ENCODE assay signal across 8 mouse cellular contexts in the genomic region with DNA sequence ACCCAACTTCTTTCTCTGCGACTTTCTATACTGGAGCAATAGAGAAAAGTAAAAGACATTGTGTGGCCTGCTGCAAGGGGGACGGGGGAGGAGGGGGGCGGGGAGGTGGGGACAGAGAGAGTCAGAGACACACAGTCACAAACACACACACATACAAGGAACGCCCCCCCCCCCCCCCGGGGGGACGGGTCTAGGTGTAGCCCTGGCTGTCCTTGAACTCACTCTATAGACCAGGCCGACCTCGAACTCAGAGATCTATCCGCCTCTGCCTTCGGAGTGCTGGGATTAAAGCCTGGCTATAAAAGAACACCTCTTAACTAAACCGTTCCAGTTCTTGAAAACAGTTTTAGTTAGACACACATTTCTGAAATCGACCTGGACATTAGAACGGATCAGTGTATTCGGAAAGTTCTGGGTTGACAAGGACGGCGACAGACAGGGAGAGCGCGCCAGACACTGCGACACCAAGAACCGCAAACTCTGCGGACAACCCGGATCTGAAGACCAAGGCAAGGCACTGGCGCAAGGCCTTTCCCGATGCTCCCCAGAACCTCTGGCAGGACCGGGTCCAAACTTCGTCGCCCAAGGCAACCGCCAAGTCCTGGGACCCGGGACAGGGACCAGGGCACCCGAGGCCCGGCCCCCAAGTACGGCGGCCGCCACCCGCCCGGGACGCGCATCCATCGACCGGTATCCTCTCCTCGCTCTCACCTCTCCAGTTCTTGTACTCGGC. TPM values are rescaled to one million over a fixed set of nuclear protein-coding genes. Genes with fewer than 3 reads are reported as not detected.
DNase-seq lines count a peak whose midpoint lies in the region; ATAC-seq and TF ChIP-seq lines count a peak whose summit lies in the region.

No protein-coding gene starts in this region.

- H3K4me2 ChIP-seq in embryonic facial prominence, embryonic 13.5 days = peak overlapping the region; percentile 74
- H3K4me2 ChIP-seq in intestine, postnatal 0 days (replicated peaks; ENCODE audit: low read depth) = peak overlapping the region; percentile 85

- H3K4me1 ChIP-seq in embryonic facial prominence, embryonic 13.5 days = peaks cover 13% of the 10 kb centered on the region
- no peaks in the 10 kb centered on the region for H3K4me1 ChIP-seq in intestine, postnatal 0 days (replicated peaks; ENCODE audit: control insufficient read depth, insufficient read depth, low read length)

- peaks cover 74% of the 10 kb centered on the region for H3K79me2 ChIP-seq in C2C12 (ENCODE audit: control insufficient read depth, insufficient read depth)

- peaks cover 18% of the 10 kb centered on the region for H3K79me3 ChIP-seq in C2C12 (ENCODE audit: low read depth)

- no peak for TF ChIP-seq CTCF in C2C12 (IDR thresholded peaks at IDR 0.05; ENCODE audit: control insufficient read depth, insufficient read depth, insufficient read length)
- TF ChIP-seq CTCF in intestine, postnatal 0 days (IDR thresholded peaks at IDR 0.05; ENCODE audit: low read depth) = no peak

- H3K27ac ChIP-seq in embryonic facial prominence, embryonic 13.5 days = no peak overlapping the region
- H3K27ac ChIP-seq in intestine, postnatal 0 days (ENCODE audit: low read depth, low read length) = no peak overlapping the region

- H3ac ChIP-seq in C2C12 (ENCODE audit: control insufficient read depth, insufficient read length, low read depth) = peak overlapping the region; percentile 79

- peak; percentile 21 to 41 for DNase-seq in gastrocnemius, postnatal 4 days (ENCODE audit: low spot score in 2 of 2)
- DNase-seq in gastrocnemius, postnatal 36 days = no peak
- DNase-seq in naive thymus-derived CD4-positive, alpha-beta T cell, adult 2 months (ENCODE audit: low read depth) = peak; percentile 13
- no peak for DNase-seq in left cerebral cortex, postnatal 4 days
- no peak for DNase-seq in layer of hippocampus, postnatal 36 days

- WGBS in embryonic facial prominence, embryonic 13.5 days = 3% methylated on average over 41 of the region's 42 CpGs
- WGBS in intestine, postnatal 0 days = 4% methylated on average over 42 of the region's 42 CpGs

- peak overlapping the region; percentile 82 for H3K9ac ChIP-seq in embryonic facial prominence, embryonic 13.5 days
- H3K9ac ChIP-seq in intestine, postnatal 0 days (ENCODE audit: low read depth, low read length) = peak overlapping the region; percentile 63

- H3K9me3 ChIP-seq in embryonic facial prominence, embryonic 13.5 days = no peaks in the 10 kb centered on the region
- no peaks in the 10 kb centered on the region for H3K9me3 ChIP-seq in intestine, postnatal 0 days (ENCODE audit: control insufficient read depth)

- H3K4me3 ChIP-seq in C2C12 (ENCODE audit: insufficient read depth, poor library complexity, severe bottlenecking) = peak overlapping the region; percentile 68
- peak overlapping the region; percentile 85 for H3K4me3 ChIP-seq in embryonic facial prominence, embryonic 13.5 days
- peak overlapping the region; percentile 98 for H3K4me3 ChIP-seq in intestine, postnatal 0 days (ENCODE audit: low read depth, low read length)

- H3K36me3 ChIP-seq in C2C12 (ENCODE audit: control insufficient read depth, insufficient read depth) = peaks cover 8% of the 10 kb centered on the region
- H3K36me3 ChIP-seq in embryonic facial prominence, embryonic 13.5 days = peaks cover 13% of the 10 kb centered on the region
- H3K36me3 ChIP-seq in intestine, postnatal 0 days (ENCODE audit: control insufficient read depth, insufficient read depth) = peaks cover 13% of the 10 kb centered on the region

- intact Hi-C loops in gastrocnemius, postnatal 36 days (cut with DNase I) = loop anchor here (5.0 kb wide), 1 partner anchor 266 kb away; no protein-coding TSS in a partner anchor
- intact Hi-C loops in left cerebral cortex, postnatal 4 days (cut with DNase I) = loop anchor here (10.0 kb wide), 1 partner anchor 113 kb away; the partner anchor contains the start of gene Smim15

- ATAC-seq in embryonic facial prominence, embryonic 13.5 days (ENCODE audit: insufficient number of reproducible peaks, insufficient read depth, low FRiP score, low TSS enrichment, low read depth) = no peak
- ATAC-seq in intestine, postnatal 0 days = peak; percentile 72

- no peaks in the 10 kb centered on the region for H3K27me3 ChIP-seq in C2C12 (ENCODE audit: control insufficient read depth, insufficient read depth, insufficient read length)
- H3K27me3 ChIP-seq in embryonic facial prominence, embryonic 13.5 days = no peaks in the 10 kb centered on the region
- no peaks in the 10 kb centered on the region for H3K27me3 ChIP-seq in intestine, postnatal 0 days (replicated peaks; ENCODE audit: control insufficient read depth, insufficient read depth, low read length)

TF ChIP-seq in C2C12, 6 proteins besides CTCF, POLR2A, EP300 and RAD21:
- TF ChIP-seq MYOD1 (IDR thresholded peaks at IDR 0.05; ENCODE audit: control insufficient read depth, insufficient read length, low read depth) (no peak), MYOG (IDR thresholded peaks at IDR 0.05; ENCODE audit: control insufficient read depth, extremely low read depth, insufficient read length) (no peak), FOSL1 (IDR thresholded peaks at IDR 0.05; ENCODE audit: insufficient read depth, low read length, poor library complexity, severe bottlenecking) (no peak), MAX (IDR thresholded peaks at IDR 0.05) (no peak), CEBPB (IDR thresholded peaks at IDR 0.05; ENCODE audit: low read depth) (no peak)
TF ChIP-seq in C2C12: peak in this region for 0.

RNA-seq across cellular contexts. Expression of gene Ndufaf2, which starts 0.5 kb away (rescaled TPM):
- total RNA-seq in gastrocnemius, postnatal 4 days (2021) = 10 to 100 TPM; 16.5 to 17.4 TPM
- 10 to 100 TPM; 13.3 to 17.3 TPM for total RNA-seq in gastrocnemius, postnatal 36 days (2021)
- polyA plus RNA-seq in C2C12 (2012; fragmentation: generic; extraction: Trizol) = 40.2 TPM
- 101 TPM in 2 replicates for polyA plus RNA-seq in embryonic facial prominence, embryonic 13.5 days (2015; fragmentation: Nextera tagmentation; extraction: Ambion mirVana)
- polyA plus RNA-seq in intestine, postnatal 0 days (2015; fragmentation: Nextera tagmentation; extraction: Ambion mirVana) = 39.2 and 39.4 TPM in 2 replicates
- 10 to 100 TPM; 30.5 to 30.9 TPM for total RNA-seq in left cerebral cortex, postnatal 4 days (2021)
- 10 to 100 TPM; 18.9 to 21.4 TPM for total RNA-seq in layer of hippocampus, postnatal 36 days (2021)

RNA-seq across cellular contexts. Expression of gene Ercc8, which starts 0.6 kb away (rescaled TPM):
- total RNA-seq in gastrocnemius, postnatal 4 days (2021) = 10 to 100 TPM; 13.5 to 13.7 TPM
- 1 to 10 TPM; 3.8 to 5.1 TPM for total RNA-seq in gastrocnemius, postnatal 36 days (2021)
- 6.7 TPM for polyA plus RNA-seq in C2C12 (2012; fragmentation: generic; extraction: Trizol)
- polyA plus RNA-seq in embryonic facial prominence, embryonic 13.5 days (2015; fragmentation: Nextera tagmentation; extraction: Ambion mirVana) = 20.2 and 22.9 TPM in 2 replicates
- polyA plus RNA-seq in intestine, postnatal 0 days (2015; fragmentation: Nextera tagmentation; extraction: Ambion mirVana) = 6.8 and 8.0 TPM in 2 replicates
- 10 to 100 TPM; 39.6 to 40.5 TPM for total RNA-seq in left cerebral cortex, postnatal 4 days (2021)
- 10 to 100 TPM; 16.8 to 17.8 TPM for total RNA-seq in layer of hippocampus, postnatal 36 days (2021)

RNA-seq across cellular contexts. Expression of gene Elovl7, which starts 56.3 kb away (rescaled TPM):
- 1 to 10 TPM; 1.4 to 1.8 TPM for total RNA-seq in gastrocnemius, postnatal 4 days (2021)
- under 1 TPM; 0.15 to 0.20 TPM for total RNA-seq in gastrocnemius, postnatal 36 days (2021)
- 0.51 TPM for polyA plus RNA-seq in C2C12 (2012; fragmentation: generic; extraction: Trizol)
- polyA plus RNA-seq in embryonic facial prominence, embryonic 13.5 days (2015; fragmentation: Nextera tagmentation; extraction: Ambion mirVana) = 3.3 and 5.0 TPM in 2 replicates
- 9.9 and 10.8 TPM in 2 replicates for polyA plus RNA-seq in intestine, postnatal 0 days (2015; fragmentation: Nextera tagmentation; extraction: Ambion mirVana)
- 1 to 10 TPM; 2.7 to 3.5 TPM for total RNA-seq in left cerebral cortex, postnatal 4 days (2021)
- total RNA-seq in layer of hippocampus, postnatal 36 days (2021) = 1 to 10 TPM; 7.5 to 7.6 TPM

Comparison
In these comparisons a context has a peak if more than half of its experiments do, and no peak if none do; other contexts are left out.
1. DNase-seq: peak in gastrocnemius, postnatal 4 days (2 of 2) and naive thymus-derived CD4-positive, alpha-beta T cell, adult 2 months (single experiment); none in gastrocnemius, postnatal 36 days (0 of 2), left cerebral cortex, postnatal 4 days (single experiment) and layer of hippocampus, postnatal 36 days (0 of 2).
2. Peak in every context shown above with its lines, with median percentiles within 50 percentile points of each other: H3K4me3 ChIP-seq.